Mouse (Mus musculus) central nervous system, embryonic 14 days (tissue): ENCODE measurements around the gene Myo19. TPM values are rescaled to one million over a fixed set of nuclear protein-coding genes. Genes with fewer than 3 reads are reported as not detected.

Experiments used
- polyA plus RNA-seq: library from polyadenylated mRNA; depleted of rRNA; stranded (reverse); fragments of >200 nt; gene quantifications from 2 replicates; pipeline ENCODE4 v1.2.3, GENCODE M21; 2012; rRNA removed

The Myo19 gene
- 22.3 and 24.0 TPM in 2 replicates for polyA plus RNA-seq

DNA sequence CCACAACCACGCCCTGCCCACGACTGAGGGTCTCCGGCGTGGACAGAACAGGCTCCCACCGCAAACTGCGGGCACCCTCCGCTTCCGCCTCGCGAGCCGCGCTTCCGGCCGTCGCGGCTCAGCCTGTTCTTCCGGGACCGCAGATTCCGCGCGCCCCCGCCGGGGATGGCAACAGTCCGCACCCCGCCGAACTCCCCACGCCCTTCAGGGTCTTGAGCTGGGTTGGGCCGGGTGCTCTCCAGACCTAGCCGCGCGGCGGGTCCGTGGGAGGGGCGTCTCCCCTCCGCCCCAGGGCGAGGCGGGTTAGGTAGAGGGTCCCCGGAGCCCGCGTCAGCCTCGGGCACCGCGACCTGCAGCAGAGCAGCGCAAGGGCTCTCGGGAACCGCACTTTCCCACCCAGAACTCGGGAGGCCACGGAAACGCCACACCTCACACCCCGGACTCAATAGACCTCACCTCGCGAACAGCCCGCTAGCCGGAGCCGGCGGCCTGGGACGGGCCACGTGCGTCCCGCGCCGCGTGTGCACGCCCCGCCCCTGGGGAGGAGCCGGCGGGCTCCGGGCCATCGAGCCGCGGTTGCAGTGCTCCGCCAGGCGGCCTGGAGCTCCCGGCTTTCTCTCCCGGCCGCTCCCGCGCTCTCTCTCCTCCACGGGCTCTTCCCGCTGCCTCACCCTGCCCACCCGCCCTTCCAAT lies at the start of gene Myo19, which contains the start of gene Pigw:
TSS of gene Myo19 (plus strand) at position 377 of the 693 bp plus-strand sequence.
TSS of gene Pigw (minus strand) at position 514 of the 693 bp plus-strand sequence.

GRCm38 (mm10) chr11:84870337-84871043 lies 9.5 kb upstream of the Myo19 start, which contains the start of gene Ggnbp2:
TSS of gene Ggnbp2 (minus strand) at chr11:84870817.

DNA sequence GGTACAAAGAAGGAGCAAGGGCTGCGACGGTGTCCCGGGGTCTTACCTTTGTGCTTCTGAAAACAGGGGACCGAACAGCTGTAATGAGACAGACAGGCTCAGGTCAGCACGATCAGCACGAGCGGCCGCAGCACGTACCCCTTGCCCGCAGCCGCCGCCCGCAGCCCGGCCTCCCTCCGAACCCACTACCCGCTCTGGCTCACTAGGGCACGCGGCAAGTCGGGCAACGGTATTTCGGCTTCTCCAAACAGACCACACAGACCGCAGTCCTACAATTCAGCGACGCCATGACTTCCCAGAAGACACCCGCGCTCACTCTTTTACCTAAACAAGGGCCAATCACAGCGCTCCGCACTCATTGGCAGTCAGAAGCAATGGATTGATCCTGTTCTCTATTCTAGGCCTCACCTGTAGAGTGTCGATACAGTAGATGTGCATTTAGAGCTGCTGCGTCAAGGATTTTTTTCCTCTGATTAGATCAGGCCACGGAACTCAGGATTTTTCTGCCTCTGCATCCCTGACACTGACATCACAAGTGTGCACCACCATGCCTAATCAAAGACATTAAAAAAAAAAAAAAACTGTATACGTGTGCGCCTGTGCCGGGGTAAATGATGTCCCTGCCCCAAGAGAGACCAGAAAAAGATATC lies 36.2 kb downstream of the Myo19 start, which contains the start of gene Znhit3:
TSS of gene Znhit3 (minus strand) at position 314 of the 650 bp plus-strand sequence.

GRCm38 (mm10) chr11:84957591-84958270 lies 77.8 kb downstream of the Myo19 start, which contains the start of gene Car4:
TSS of gene Car4 (plus strand) at chr11:84957786.

Other genes starting within 250 kb of the Myo19 start
- gene Mrm1, start 60.6 kb upstream of the Myo19 start, polyA plus RNA-seq: 11.3 and 20.3 TPM in 2 replicates
- 8.3 and 13.1 TPM in 2 replicates for gene Dhrs11, start 51.2 kb upstream of the Myo19 start, polyA plus RNA-seq
- gene Ggnbp2, start 9.3 kb upstream of the Myo19 start, polyA plus RNA-seq: 128 and 130 TPM in 2 replicates
- gene Pigw, start 137 bp downstream of the Myo19 start, polyA plus RNA-seq: 5.7 TPM in 2 replicates
- 37.7 and 39.7 TPM in 2 replicates for gene Znhit3, start 36.2 kb downstream of the Myo19 start, polyA plus RNA-seq
- gene Car4, start 77.6 kb downstream of the Myo19 start, polyA plus RNA-seq: 1.7 and 1.9 TPM in 2 replicates